Mouse (Mus musculus) B cell, adult 2 months (primary cell): ENCODE data around the gene Gm21921.
"Not testable (repeated sequence)": the region's sequence is repeated elsewhere in the genome, so short reads cannot be mapped to it uniquely, and the experiment has no call there.

Experiments
- DNase-seq, 2 experiments: peaks; one replicate each; pipeline ENCODE4 v3.0.0; 2022

The Gm21921 gene

DNA sequence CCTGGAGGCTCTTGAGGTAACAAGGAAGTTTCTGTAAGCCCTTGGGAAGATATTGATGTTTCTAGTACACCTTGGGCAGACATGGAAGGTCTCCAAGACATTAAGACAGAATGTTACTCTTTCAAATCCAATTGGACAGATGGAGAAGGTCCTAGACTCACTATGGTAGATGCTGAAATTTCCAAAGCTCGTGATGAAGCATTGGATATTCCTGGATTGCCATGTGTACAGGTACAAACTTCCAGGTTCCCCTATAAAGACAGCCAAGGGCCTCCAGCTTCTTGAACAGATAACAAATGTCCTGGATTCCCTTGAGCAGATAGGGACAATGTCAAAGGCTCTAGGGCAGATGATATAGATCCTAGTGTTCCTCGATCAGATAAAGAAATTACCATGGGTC is at the start of gene Gm21921:
Gm21921 (minus strand) TSS at position 101 of the 400 bp plus-strand sequence.
- DNase-seq = not testable (repeated sequence)
